Mouse (Mus musculus) embryonic facial prominence, embryonic 14.5 days (tissue): Measurements from ENCODE around the gene Rnf222. TPM values are rescaled to one million over a fixed set of nuclear protein-coding genes. Genes with fewer than 3 reads are reported as not detected.

ENCODE experiments used
- ATAC-seq: fragments of 200-750 bp; cut with Nextera tagmentation; 2 replicates; pipeline ENCODE4 v1.8.0; 2017; ENCODE audit warnings: low read depth, moderate number of reproducible peaks, moderate TSS enrichment
- DNase-seq: peaks from one replicate; pipeline ENCODE4 v3.0.0-alpha.2; 2015; ENCODE audit warnings: low spot score
- H3K27ac ChIP-seq: fragments of 300-500 bp; sonication (generic); replicated peaks from 2 replicates; pipeline ENCODE4 v1.5.1; 2014; ENCODE audit warnings: low read depth, mild to moderate bottlenecking, low read length, moderate library complexity
- H3K27me3 ChIP-seq: fragments of 300-500 bp; sonication (generic); replicated peaks from 2 replicates; pipeline ENCODE4 v1.6.1; 2014; ENCODE audit warnings: low read length; ENCODE audit not compliant: control insufficient read depth, insufficient read depth
- H3K36me3 ChIP-seq: fragments of 300-500 bp; sonication (generic); 2 replicates; pipeline ENCODE4 v1.6.1; 2014; ENCODE audit warnings: low read length, mixed read lengths; ENCODE audit not compliant: control insufficient read depth, insufficient read depth
- H3K4me1 ChIP-seq: fragments of 300-500 bp; sonication (generic); 2 replicates; pipeline ENCODE4 v1.6.1; 2014; ENCODE audit warnings: antibody characterized with exemption, low read length; ENCODE audit not compliant: control insufficient read depth, insufficient read depth
- H3K4me2 ChIP-seq: fragments of 300-500 bp; sonication (generic); 2 replicates; pipeline ENCODE4 v1.6.1; 2014; ENCODE audit warnings: low read depth, mild to moderate bottlenecking, low read length, moderate library complexity, mixed read lengths
- H3K4me3 ChIP-seq: fragments of 300-500 bp; sonication (generic); 2 replicates; pipeline ENCODE4 v1.5.1; 2014; ENCODE audit warnings: low read depth, mild to moderate bottlenecking, low read length
- H3K9ac ChIP-seq: fragments of 300-500 bp; sonication (generic); 2 replicates; pipeline ENCODE4 v1.6.1; 2014; ENCODE audit warnings: low read depth, mild to moderate bottlenecking, low read length, moderate library complexity, mixed read lengths
- H3K9me3 ChIP-seq: fragments of 300-500 bp; sonication (generic); 2 replicates; pipeline ENCODE4 v1.6.1; 2016; ENCODE audit warnings: low read length; ENCODE audit not compliant: control insufficient read depth
- WGBS: fragments of 180-500 bp; shearing (Covaris S2); extraction: QIAGEN DNeasy Blood & Tissue Kit; methylation state at CpG from one replicate; pipeline ENCODE4 v1.1.7; 2014; 5-methylcytosine and 5-hydroxymethylcytosine counted together
- polyA plus RNA-seq: library from polyadenylated mRNA; unstranded; fragments of >200 nt; fragmentation: Nextera tagmentation; extraction: Ambion mirVana; gene quantifications from 2 replicates; pipeline ENCODE4 v1.2.1, GENCODE M21; 2014

The Rnf222 gene
- polyA plus RNA-seq, 1 experiment from 2014 or later = 0.45 TPM

GRCm38 (mm10) chr11:68878811-68879210 is 9.5 kb upstream of the Rnf222 start:
- H3K27me3 ChIP-seq = no peaks in the 10 kb centered on the region
- H3K4me2 ChIP-seq = no peak overlapping the region
- DNase-seq (no peak), ATAC-seq (no peak)
- H3K27ac ChIP-seq = no peak overlapping the region
- H3K4me1 ChIP-seq = no peaks in the 10 kb centered on the region
- no peaks in the 10 kb centered on the region for H3K9me3 ChIP-seq
- no peaks in the 10 kb centered on the region for H3K36me3 ChIP-seq
- no peak overlapping the region for H3K9ac ChIP-seq
- H3K4me3 ChIP-seq = no peak overlapping the region
- WGBS = 90% methylated on average over 5 of the region's 5 CpGs

GRCm38 (mm10) chr11:68882107-68882506 is 6.2 kb upstream of the Rnf222 start:
- DNase-seq = no peak
- Histone ChIP-seq H3K4me3 (no peak overlapping the region), H3K27ac (no peak overlapping the region), H3K4me1 (no peaks in the 10 kb centered on the region), H3K27me3 (no peaks in the 10 kb centered on the region), H3K36me3 (no peaks in the 10 kb centered on the region), H3K9me3 (no peaks in the 10 kb centered on the region), H3K9ac (no peak overlapping the region), H3K4me2 (no peak overlapping the region)
- no peak for ATAC-seq
- WGBS = 19% methylated on average over 14 of the region's 14 CpGs

- H3K9me3 ChIP-seq = no peaks in the 10 kb centered on the region
- no peak overlapping the region for H3K27ac ChIP-seq
- WGBS = 66% methylated on average over 2 of the region's 2 CpGs
- H3K27me3 ChIP-seq = no peaks in the 10 kb centered on the region
- no peaks in the 10 kb centered on the region for H3K36me3 ChIP-seq
- no peak overlapping the region for H3K9ac ChIP-seq
- no peak overlapping the region for H3K4me3 ChIP-seq
- ATAC-seq (no peak), DNase-seq (no peak)
- no peaks in the 10 kb centered on the region for H3K4me1 ChIP-seq
- H3K4me2 ChIP-seq = no peak overlapping the region
Observed at GRCm38 (mm10) chr11:68883843-68884242, 4.5 kb upstream of the Rnf222 start.

DNA sequence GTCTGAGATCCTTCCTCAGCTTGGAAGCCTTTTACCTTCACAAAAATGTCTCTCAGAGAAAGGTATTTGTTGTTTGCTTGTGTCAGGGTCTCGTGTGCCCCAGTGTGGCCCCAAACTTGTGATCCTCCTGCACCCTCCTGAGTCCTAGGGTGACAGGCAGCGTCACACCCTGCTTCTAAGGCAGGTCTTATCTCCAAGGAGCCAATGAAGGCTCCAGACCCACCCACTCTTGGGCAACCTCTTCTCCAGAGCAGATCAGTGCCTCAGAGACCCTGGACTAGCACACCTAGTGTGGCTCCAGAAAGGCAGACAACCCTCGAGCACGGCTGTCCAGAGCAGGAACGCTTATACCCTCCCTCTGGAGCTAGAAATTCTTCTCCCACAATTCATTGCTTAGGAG is 4.0 kb upstream of the Rnf222 start:
- no peak overlapping the region for H3K9ac ChIP-seq
- DNase-seq (no peak), ATAC-seq (no peak)
- H3K4me1 ChIP-seq = no peaks in the 10 kb centered on the region
- no peak overlapping the region for H3K27ac ChIP-seq
- 71% methylated on average over 5 of the region's 5 CpGs for WGBS
- H3K36me3 ChIP-seq = no peaks in the 10 kb centered on the region
- H3K27me3 ChIP-seq = no peaks in the 10 kb centered on the region
- H3K4me3 ChIP-seq = no peak overlapping the region
- no peaks in the 10 kb centered on the region for H3K9me3 ChIP-seq
- no peak overlapping the region for H3K4me2 ChIP-seq

- no peaks in the 10 kb centered on the region for H3K27me3 ChIP-seq
- H3K4me3 ChIP-seq = no peak overlapping the region
- ATAC-seq = no peak
- no peaks in the 10 kb centered on the region for H3K36me3 ChIP-seq
- H3K4me2 ChIP-seq = no peak overlapping the region
- H3K9ac ChIP-seq = no peak overlapping the region
- 77% methylated on average over 5 of the region's 5 CpGs for WGBS
- no peaks in the 10 kb centered on the region for H3K4me1 ChIP-seq
- H3K27ac ChIP-seq = no peak overlapping the region
- H3K9me3 ChIP-seq = no peaks in the 10 kb centered on the region
- DNase-seq = no peak
Observed at GRCm38 (mm10) chr11:68886091-68886490, 2.3 kb upstream of the Rnf222 start.

DNA sequence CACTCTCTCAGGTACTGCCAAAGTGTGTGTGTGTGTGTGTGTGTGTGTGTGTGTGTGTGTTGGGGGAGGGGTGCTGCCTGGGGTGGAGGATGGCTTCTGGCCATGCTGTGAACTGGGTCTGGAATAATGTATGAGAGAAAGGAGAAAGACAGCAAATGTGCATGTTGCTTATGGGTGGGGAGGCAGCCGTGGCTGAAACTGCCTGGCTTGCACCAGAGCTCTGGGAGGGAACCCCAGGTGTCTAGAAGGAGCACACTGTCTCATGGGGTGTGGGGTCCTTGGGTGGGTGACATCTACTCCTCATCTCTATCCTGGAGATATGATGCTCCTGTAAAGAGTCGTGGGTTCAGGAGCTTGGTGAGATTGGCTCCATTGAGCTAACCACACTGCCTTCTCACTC is 300 bp downstream of the Rnf222 start:
- no peaks in the 10 kb centered on the region for H3K27me3 ChIP-seq
- H3K9me3 ChIP-seq = no peaks in the 10 kb centered on the region
- no peak overlapping the region for H3K4me3 ChIP-seq
- ATAC-seq (no peak), DNase-seq (no peak)
- no peaks in the 10 kb centered on the region for H3K36me3 ChIP-seq
- H3K27ac ChIP-seq = no peak overlapping the region
- WGBS = 64% methylated on average over 2 of the region's 2 CpGs
- H3K9ac ChIP-seq = no peak overlapping the region
- no peaks in the 10 kb centered on the region for H3K4me1 ChIP-seq
- H3K4me2 ChIP-seq = no peak overlapping the region

- H3K4me1 ChIP-seq = no peaks in the 10 kb centered on the region
- no peaks in the 10 kb centered on the region for H3K9me3 ChIP-seq
- no peak overlapping the region for H3K4me3 ChIP-seq
- ATAC-seq (no peak), DNase-seq (peak; percentile 38)
- no peaks in the 10 kb centered on the region for H3K27me3 ChIP-seq
- no peak overlapping the region for H3K4me2 ChIP-seq
- WGBS = 39% methylated on average over 2 of the region's 2 CpGs
- no peaks in the 10 kb centered on the region for H3K36me3 ChIP-seq
- no peak overlapping the region for H3K27ac ChIP-seq
- H3K9ac ChIP-seq = no peak overlapping the region
Observed at GRCm38 (mm10) chr11:68890625-68891024, 2.3 kb downstream of the Rnf222 start.

DNA sequence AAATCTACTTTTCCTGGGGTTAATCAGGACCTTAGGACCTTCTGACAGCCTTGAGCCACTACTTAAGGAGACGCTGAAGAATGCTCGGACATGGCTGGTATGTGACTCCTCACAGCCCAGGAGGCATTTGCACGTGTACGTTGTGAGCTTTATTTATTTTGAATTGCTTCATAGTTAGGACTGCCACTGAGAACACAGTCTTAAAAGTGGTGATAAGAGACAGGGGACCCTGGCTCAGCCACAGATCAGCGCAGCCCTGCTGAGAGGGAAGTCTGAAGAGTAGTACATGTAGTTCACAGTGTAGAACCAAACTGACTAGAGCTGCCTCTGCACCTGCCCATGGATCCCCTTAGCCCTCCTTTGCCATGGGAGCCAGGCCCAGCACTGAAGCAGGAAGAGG is 3.5 kb downstream of the Rnf222 start:
- WGBS = 80% methylated on average over 5 of the region's 5 CpGs
- ATAC-seq = no peak
- H3K4me2 ChIP-seq = no peak overlapping the region

GRCm38 (mm10) chr11:68892233-68892832 is 4.0 kb downstream of the Rnf222 start:
- Histone ChIP-seq H3K9ac (no peak overlapping the region), H3K27ac (no peak overlapping the region), H3K4me3 (no peak overlapping the region), H3K36me3 (no peaks in the 10 kb centered on the region), H3K4me1 (no peaks in the 10 kb centered on the region), H3K4me2 (no peak overlapping the region), H3K27me3 (no peaks in the 10 kb centered on the region), H3K9me3 (no peaks in the 10 kb centered on the region)
- DNase-seq (no peak), ATAC-seq (no peak)
- WGBS = 77% methylated on average over 15 of the region's 15 CpGs

More for the DNA sequence above, 3.5 kb downstream of the Rnf222 start:
- no peak overlapping the region for H3K4me3 ChIP-seq
- H3K27ac ChIP-seq = no peak overlapping the region
- H3K27me3 ChIP-seq = no peaks in the 10 kb centered on the region
- H3K9me3 ChIP-seq = no peaks in the 10 kb centered on the region
- no peak overlapping the region for H3K9ac ChIP-seq
- DNase-seq = no peak
- H3K36me3 ChIP-seq = no peaks in the 10 kb centered on the region
- H3K4me1 ChIP-seq = no peaks in the 10 kb centered on the region
